7 mouse cellular contexts compared by ENCODE assay signal in the genomic region with DNA sequence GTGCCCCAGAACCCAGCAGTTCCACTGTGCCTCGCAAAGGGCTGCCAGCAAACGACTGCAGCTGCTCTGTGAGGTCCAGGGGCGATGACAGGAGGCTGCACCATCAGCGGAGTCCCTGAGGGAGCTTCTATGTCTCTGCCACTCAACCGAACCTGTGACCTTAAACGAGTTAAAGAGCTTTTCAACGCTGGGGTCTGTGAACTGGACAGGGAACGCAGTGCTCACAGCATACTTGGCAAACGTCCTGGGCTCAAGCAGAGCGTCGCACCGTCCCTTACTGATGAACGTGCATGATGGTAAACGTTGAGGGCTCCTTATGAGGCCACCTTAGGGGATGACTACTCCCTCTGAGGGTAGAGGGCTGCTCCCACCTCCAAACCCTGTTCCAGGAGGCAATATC. TPM values are rescaled to one million over a fixed set of nuclear protein-coding genes. Genes with fewer than 3 reads are reported as not detected.
A peak's percentile ranks its signal among the peaks of the same experiment; 100 is the strongest.
DNase-seq lines count a peak whose midpoint lies in the region; ATAC-seq lines count a peak whose summit lies in the region.

No protein-coding gene starts in this region.

- peak overlapping the region; percentile 89 for H3K9ac ChIP-seq in forebrain, embryonic 11.5 days (ENCODE audit: low read length)
- H3K9ac ChIP-seq in limb, embryonic 13.5 days = peak overlapping the region; percentile 81
- no peak overlapping the region for H3K9ac ChIP-seq in stomach, embryonic 14.5 days (replicated peaks; ENCODE audit: low read depth, low read length)

- no peaks in the 10 kb centered on the region for H3K9me3 ChIP-seq in megakaryocyte, embryonic 14.5 days
- no peaks in the 10 kb centered on the region for H3K9me3 ChIP-seq in forebrain, embryonic 11.5 days (ENCODE audit: control insufficient read depth, low read length)
- H3K9me3 ChIP-seq in limb, embryonic 13.5 days = no peaks in the 10 kb centered on the region
- no peaks in the 10 kb centered on the region for H3K9me3 ChIP-seq in stomach, embryonic 14.5 days (ENCODE audit: control insufficient read depth, low read depth, low read length)

- H3K27ac ChIP-seq in forebrain, embryonic 11.5 days (ENCODE audit: low read depth, low read length) = peak overlapping the region; percentile 42; the same call in 1 of the 2 replicates
- H3K27ac ChIP-seq in limb, embryonic 13.5 days = peak overlapping the region; percentile 16; the same call in 1 of the 2 replicates
- H3K27ac ChIP-seq in stomach, embryonic 14.5 days (ENCODE audit: low read length) = peak overlapping the region; percentile 21; the same call in 1 of the 2 replicates

- peaks cover 29% of the 10 kb centered on the region for H3K36me3 ChIP-seq in megakaryocyte, embryonic 14.5 days (replicated peaks; ENCODE audit: low read length)
- H3K36me3 ChIP-seq in forebrain, embryonic 11.5 days (ENCODE audit: control insufficient read depth, insufficient read depth, low read length) = no peaks in the 10 kb centered on the region
- peaks cover 14% of the 10 kb centered on the region for H3K36me3 ChIP-seq in limb, embryonic 13.5 days
- H3K36me3 ChIP-seq in stomach, embryonic 14.5 days (ENCODE audit: control insufficient read depth, insufficient read depth, low read length) = peaks cover 1% of the 10 kb centered on the region; the same call in 1 of the 2 replicates

- no peak for ATAC-seq in megakaryocyte, adult 5-6 weeks (ENCODE audit: poor library complexity, severe bottlenecking)
- ATAC-seq in forebrain, embryonic 11.5 days (replicated peaks; ENCODE audit: low FRiP score) = no peak; the same call in 1 of the 2 replicates
- no peak; the same call in 1 of the 2 replicates for ATAC-seq in limb, embryonic 13.5 days (ENCODE audit: low FRiP score, low read depth)
- no peak for ATAC-seq in stomach, embryonic 14.5 days (ENCODE audit: insufficient number of reproducible peaks, insufficient read depth, low FRiP score, low read depth)

- no peaks in the 10 kb centered on the region for H3K27me3 ChIP-seq in megakaryocyte, embryonic 14.5 days (replicated peaks)
- H3K27me3 ChIP-seq in forebrain, embryonic 11.5 days (ENCODE audit: control insufficient read depth, insufficient read depth, low read length) = no peaks in the 10 kb centered on the region
- H3K27me3 ChIP-seq in limb, embryonic 13.5 days = no peaks in the 10 kb centered on the region
- H3K27me3 ChIP-seq in stomach, embryonic 14.5 days (ENCODE audit: control insufficient read depth, insufficient read depth, low read length) = no peaks in the 10 kb centered on the region

- peak overlapping the region; percentile 97 for H3K4me3 ChIP-seq in megakaryocyte, embryonic 14.5 days (replicated peaks)
- peak overlapping the region; percentile 44 for H3K4me3 ChIP-seq in forebrain, embryonic 11.5 days (ENCODE audit: low read depth, low read length)
- H3K4me3 ChIP-seq in limb, embryonic 13.5 days = peak overlapping the region; percentile 71
- H3K4me3 ChIP-seq in stomach, embryonic 14.5 days (ENCODE audit: low read depth, low read length) = peak overlapping the region; percentile 54

- under 1% methylated on average over 14 of the region's 14 CpGs for WGBS in forebrain, embryonic 11.5 days
- 2% methylated on average over 14 of the region's 14 CpGs for WGBS in limb, embryonic 13.5 days
- WGBS in stomach, embryonic 14.5 days = 2% methylated on average over 14 of the region's 14 CpGs

- no peak for DNase-seq in forebrain, embryonic 11.5 days (ENCODE audit: low spot score)
- no peak for DNase-seq in embryo, embryonic 9.5 days (ENCODE audit: extremely low spot score)
- no peak for DNase-seq in thymus, postnatal 14 days

- H3K4me2 ChIP-seq in forebrain, embryonic 11.5 days (ENCODE audit: low read depth, low read length, severe bottlenecking) = peak overlapping the region; percentile 65
- H3K4me2 ChIP-seq in limb, embryonic 13.5 days (replicated peaks) = peak overlapping the region; percentile 92
- H3K4me2 ChIP-seq in stomach, embryonic 14.5 days (replicated peaks; ENCODE audit: low read depth, low read length) = peak overlapping the region; percentile 78

- peaks cover 54% of the 10 kb centered on the region for H3K4me1 ChIP-seq in megakaryocyte, embryonic 14.5 days
- peaks cover 21% of the 10 kb centered on the region for H3K4me1 ChIP-seq in forebrain, embryonic 11.5 days (replicated peaks; ENCODE audit: control insufficient read depth, insufficient read depth, low read length)
- H3K4me1 ChIP-seq in limb, embryonic 13.5 days = peaks cover 43% of the 10 kb centered on the region
- H3K4me1 ChIP-seq in stomach, embryonic 14.5 days (ENCODE audit: control insufficient read depth, insufficient read depth, low read length) = peaks cover 33% of the 10 kb centered on the region

RNA-seq across cellular contexts. Expression of a gene that starts 0.4 kb away (rescaled TPM):
- 10.8 and 13.1 TPM in 2 replicates for polyA plus RNA-seq in megakaryocyte, embryonic 14.5 days (2012; ENCODE audit: insufficient read depth, low replicate concordance)
- total RNA-seq in megakaryocyte, adult 5-6 weeks (2015) = 21.5 and 25.5 TPM in 2 replicates
- total RNA-seq in megakaryocyte, adult 5-6 weeks (2017) = 29.1 and 35.0 TPM in 2 replicates
- polyA plus RNA-seq in forebrain, embryonic 11.5 days (2014; fragmentation: Nextera tagmentation; extraction: Ambion mirVana) = 92.2 and 93.0 TPM in 2 replicates
- polyA plus RNA-seq in limb, embryonic 13.5 days (2015; fragmentation: Nextera tagmentation; extraction: Ambion mirVana) = 57.6 and 60.3 TPM in 2 replicates
- polyA plus RNA-seq in stomach, embryonic 14.5 days (2014; fragmentation: Nextera tagmentation; extraction: Ambion mirVana) = 58.0 and 63.4 TPM in 2 replicates

RNA-seq across cellular contexts. Expression of a gene that starts 0.7 kb away (rescaled TPM):
- polyA plus RNA-seq in megakaryocyte, embryonic 14.5 days (2012; ENCODE audit: insufficient read depth, low replicate concordance) = 1.5 and 1.7 TPM in 2 replicates
- total RNA-seq in megakaryocyte, adult 5-6 weeks (2015) = 1.5 and 1.8 TPM in 2 replicates
- 2.4 and 3.3 TPM in 2 replicates for total RNA-seq in megakaryocyte, adult 5-6 weeks (2017)
- 9.3 and 10.3 TPM in 2 replicates for polyA plus RNA-seq in forebrain, embryonic 11.5 days (2014; fragmentation: Nextera tagmentation; extraction: Ambion mirVana)
- polyA plus RNA-seq in limb, embryonic 13.5 days (2015; fragmentation: Nextera tagmentation; extraction: Ambion mirVana) = 4.7 and 5.5 TPM in 2 replicates
- polyA plus RNA-seq in stomach, embryonic 14.5 days (2014; fragmentation: Nextera tagmentation; extraction: Ambion mirVana) = 9.2 and 9.8 TPM in 2 replicates

RNA-seq across cellular contexts. Expression of a gene that starts 6.5 kb away (rescaled TPM):
- polyA plus RNA-seq in megakaryocyte, embryonic 14.5 days (2012; ENCODE audit: insufficient read depth, low replicate concordance) = 147 and 259 TPM in 2 replicates
- 7.7 and 8.7 TPM in 2 replicates for total RNA-seq in megakaryocyte, adult 5-6 weeks (2015)
- 15.6 and 16.8 TPM in 2 replicates for total RNA-seq in megakaryocyte, adult 5-6 weeks (2017)
- 12.3 and 13.7 TPM in 2 replicates for polyA plus RNA-seq in forebrain, embryonic 11.5 days (2014; fragmentation: Nextera tagmentation; extraction: Ambion mirVana)
- 11.2 and 11.6 TPM in 2 replicates for polyA plus RNA-seq in limb, embryonic 13.5 days (2015; fragmentation: Nextera tagmentation; extraction: Ambion mirVana)
- 9.0 and 9.9 TPM in 2 replicates for polyA plus RNA-seq in stomach, embryonic 14.5 days (2014; fragmentation: Nextera tagmentation; extraction: Ambion mirVana)

RNA-seq across cellular contexts. Expression of a gene that starts 20.5 kb away (rescaled TPM):
- 7.7 and 14.6 TPM in 2 replicates for polyA plus RNA-seq in megakaryocyte, embryonic 14.5 days (2012; ENCODE audit: insufficient read depth, low replicate concordance)
- 13.6 and 14.0 TPM in 2 replicates for total RNA-seq in megakaryocyte, adult 5-6 weeks (2015)
- total RNA-seq in megakaryocyte, adult 5-6 weeks (2017) = 8.4 and 13.5 TPM in 2 replicates
- polyA plus RNA-seq in forebrain, embryonic 11.5 days (2014; fragmentation: Nextera tagmentation; extraction: Ambion mirVana) = 30.6 and 31.4 TPM in 2 replicates
- polyA plus RNA-seq in limb, embryonic 13.5 days (2015; fragmentation: Nextera tagmentation; extraction: Ambion mirVana) = 28.0 and 31.3 TPM in 2 replicates
- polyA plus RNA-seq in stomach, embryonic 14.5 days (2014; fragmentation: Nextera tagmentation; extraction: Ambion mirVana) = 27.0 TPM in 2 replicates

RNA-seq across cellular contexts. Expression of a gene that starts 26.5 kb away (rescaled TPM):
- polyA plus RNA-seq in megakaryocyte, embryonic 14.5 days (2012; ENCODE audit: insufficient read depth, low replicate concordance) = 322 and 610 TPM in 2 replicates
- 21.5 and 31.3 TPM in 2 replicates for total RNA-seq in megakaryocyte, adult 5-6 weeks (2015)
- total RNA-seq in megakaryocyte, adult 5-6 weeks (2017) = 15.5 and 22.7 TPM in 2 replicates
- polyA plus RNA-seq in forebrain, embryonic 11.5 days (2014; fragmentation: Nextera tagmentation; extraction: Ambion mirVana) = 122 and 132 TPM in 2 replicates
- 55.2 and 56.0 TPM in 2 replicates for polyA plus RNA-seq in limb, embryonic 13.5 days (2015; fragmentation: Nextera tagmentation; extraction: Ambion mirVana)
- polyA plus RNA-seq in stomach, embryonic 14.5 days (2014; fragmentation: Nextera tagmentation; extraction: Ambion mirVana) = 84.6 and 88.9 TPM in 2 replicates

Comparison
In these comparisons a context has a peak if more than half of its experiments do, and no peak if none do; other contexts are left out.
1. H3K4me3 ChIP-seq: peak in every context shown above with its lines; median percentile 97 in megakaryocyte, embryonic 14.5 days; 71 in limb, embryonic 13.5 days; 54 in stomach, embryonic 14.5 days; 44 in forebrain, embryonic 11.5 days.
2. RNA of a gene that starts 6.5 kb away (polyA plus RNA-seq): 147 to 259 TPM in megakaryocyte, embryonic 14.5 days; 12.3 to 13.7 TPM in forebrain, embryonic 11.5 days, 11.2 to 11.6 TPM in limb, embryonic 13.5 days and 9.0 to 9.9 TPM in stomach, embryonic 14.5 days; every median in the first group is over 10 times any median in the second.
3. Peak in every context shown above with its lines, with median percentiles within 50 percentile points of each other: H3K27ac ChIP-seq and H3K4me2 ChIP-seq.